Mouse (Mus musculus) bone marrow macrophage, adult 2 months (primary cell): Measurements from ENCODE around the gene Actrt2.

Source experiments
- CTCF ChIP-seq: IDR thresholded peaks from 2 replicates; pipeline ENCODE4 v1.5.1; 2012; ENCODE audit warnings: low read depth, mild to moderate bottlenecking, low read length, moderate library complexity
- POLR2A ChIP-seq: IDR thresholded peaks from 2 replicates; pipeline ENCODE4 v1.6.1; 2012; ENCODE audit warnings: mild to moderate bottlenecking, low read depth, low read length, borderline replicate concordance

GRCm38 (mm10) chr4:154702186-154702585 is 34.5 kb upstream of the Actrt2 start:
- TF ChIP-seq POLR2A = no peak
- TF ChIP-seq CTCF = no peak
